Mouse (Mus musculus) mouse trophoblast stem cell (cell line): ENCODE measurements around the gene Ccdc97.

ENCODE experiments used
- in situ Hi-C, 2 experiments: fragments of 300-500 bp; cut with MseI, MboI; formaldehyde crosslinking; loops; 2 replicates in 1 of 2; 3 replicates in 1 of 2; pipeline ENCODE4 v1.15.1; 2025

Gene Ccdc97

GRCm38 (mm10) chr7:25669158-25669557 lies 49.7 kb downstream of the Ccdc97 start:
- in situ Hi-C loops, result no loop called here

GRCm38 (mm10) chr7:25666381-25666780 lies 52.5 kb downstream of the Ccdc97 start:
- in situ Hi-C loops, result no loop called here
